Mouse (Mus musculus) bone marrow, adult 2 months (tissue): ENCODE results near the gene Atp6v0b.

Experiments
- CTCF ChIP-seq: fragments of 200-500 bp; IDR thresholded peaks from 2 replicates; pipeline ENCODE4 v1.5.1; 2011; ENCODE audit warnings: low read length, control low read depth; ENCODE audit not compliant: control insufficient read depth, insufficient read depth
- POLR2A ChIP-seq: fragments of 200-500 bp; IDR thresholded peaks from 2 replicates; pipeline ENCODE4 v1.6.1; 2011; ENCODE audit warnings: low read depth, mild to moderate bottlenecking, control low read depth, low read length, borderline replicate concordance; ENCODE audit not compliant: control insufficient read depth

DNA sequence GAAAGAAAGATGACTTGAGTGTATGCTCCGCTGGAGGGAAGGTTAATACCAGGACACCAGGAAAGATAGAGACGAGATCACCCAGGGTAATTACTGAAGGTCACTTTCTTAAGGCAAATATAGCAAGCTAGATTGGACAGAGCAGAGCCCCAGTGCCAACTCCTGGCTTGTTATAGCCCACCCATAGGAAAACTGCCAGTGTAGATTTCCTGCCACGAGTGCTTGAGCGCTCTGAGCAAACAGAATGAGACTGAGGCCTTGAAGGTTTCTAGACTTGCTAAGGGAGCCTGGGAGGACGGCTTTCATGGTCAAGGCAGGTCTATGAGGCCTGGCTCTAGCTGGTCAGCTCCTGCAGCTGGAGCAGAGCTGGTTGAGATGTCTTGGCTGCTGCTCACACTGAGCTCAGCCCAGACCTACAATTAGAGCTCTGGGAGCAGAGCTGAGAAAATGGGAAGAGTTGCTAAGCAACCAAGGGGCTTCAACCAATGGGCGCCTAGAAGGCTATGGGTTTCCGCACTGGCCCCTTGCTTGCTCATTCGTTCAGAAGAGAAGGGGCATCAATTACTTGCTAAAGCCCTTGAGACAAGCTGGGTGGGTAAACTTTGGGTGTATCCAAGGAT, 21.8 kb upstream of the Atp6v0b start:
- no peak for TF ChIP-seq POLR2A
- no peak for TF ChIP-seq CTCF
